Mouse (Mus musculus) hindbrain, embryonic 11.5 days (tissue): ENCODE results near the gene Dhx15. TPM values are rescaled to one million over a fixed set of nuclear protein-coding genes. Genes with fewer than 3 reads are reported as not detected.
A peak's percentile ranks its signal among the peaks of the same experiment; 100 is the strongest.
"Not testable (repeated sequence)": the region's sequence is repeated elsewhere in the genome, so short reads cannot be mapped to it uniquely, and the experiment has no call there.

Experiments
- ATAC-seq: fragments of 200-750 bp; cut with Nextera tagmentation; 2 replicates; pipeline ENCODE4 v1.8.0; 2017; ENCODE audit warnings: mild to moderate bottlenecking, moderate TSS enrichment, moderate library complexity; ENCODE audit not compliant: low FRiP score
- DNase-seq: peaks from one replicate; pipeline ENCODE4 v3.0.0-alpha.2; 2015; ENCODE audit warnings: low spot score
- H3K27ac ChIP-seq: fragments of 300-500 bp; sonication (generic); 2 replicates; pipeline ENCODE4 v1.5.1; 2014; ENCODE audit warnings: mild to moderate bottlenecking, low read depth, low read length
- H3K27me3 ChIP-seq: fragments of 300-500 bp; sonication (generic); 2 replicates; pipeline ENCODE4 v1.6.1; 2014; ENCODE audit warnings: mild to moderate bottlenecking, low read length, moderate library complexity, mixed read lengths; ENCODE audit not compliant: control insufficient read depth, insufficient read depth
- H3K36me3 ChIP-seq: fragments of 300-500 bp; sonication (generic); 2 replicates; pipeline ENCODE4 v1.6.1; 2014; ENCODE audit warnings: mild to moderate bottlenecking, low read length, moderate library complexity, mixed read lengths; ENCODE audit not compliant: control insufficient read depth, insufficient read depth
- H3K4me1 ChIP-seq: fragments of 300-500 bp; sonication (generic); replicated peaks from 2 replicates; pipeline ENCODE4 v1.6.1; 2014; ENCODE audit warnings: low read length, mixed read lengths; ENCODE audit not compliant: control insufficient read depth, insufficient read depth
- H3K4me2 ChIP-seq: fragments of 300-500 bp; sonication (generic); replicated peaks from 2 replicates; pipeline ENCODE4 v1.6.1; 2014; ENCODE audit warnings: mild to moderate bottlenecking, low read depth, low read length
- H3K4me3 ChIP-seq: fragments of 300-500 bp; sonication (generic); 2 replicates; pipeline ENCODE4 v1.5.1; 2014; ENCODE audit warnings: low read depth, low read length
- H3K9ac ChIP-seq: fragments of 300-500 bp; sonication (generic); 2 replicates; pipeline ENCODE4 v1.6.1; 2014; ENCODE audit warnings: low read depth, low read length
- H3K9me3 ChIP-seq: fragments of 300-500 bp; sonication (generic); 2 replicates; pipeline ENCODE4 v1.6.1; 2016; ENCODE audit warnings: low read length; ENCODE audit not compliant: control insufficient read depth
- WGBS: fragments of 180-500 bp; shearing (Covaris S2); extraction: QIAGEN DNeasy Blood & Tissue Kit; methylation state at CpG from one replicate; pipeline ENCODE4 v1.1.7; 2014; 5-methylcytosine and 5-hydroxymethylcytosine counted together
- polyA plus RNA-seq: library from polyadenylated mRNA; unstranded; fragments of >200 nt; fragmentation: Nextera tagmentation; extraction: Ambion mirVana; gene quantifications from 2 replicates; pipeline ENCODE4 v1.2.1, GENCODE M21; 2014

The Dhx15 gene
- polyA plus RNA-seq: 103 TPM in 2 replicates

DNA sequence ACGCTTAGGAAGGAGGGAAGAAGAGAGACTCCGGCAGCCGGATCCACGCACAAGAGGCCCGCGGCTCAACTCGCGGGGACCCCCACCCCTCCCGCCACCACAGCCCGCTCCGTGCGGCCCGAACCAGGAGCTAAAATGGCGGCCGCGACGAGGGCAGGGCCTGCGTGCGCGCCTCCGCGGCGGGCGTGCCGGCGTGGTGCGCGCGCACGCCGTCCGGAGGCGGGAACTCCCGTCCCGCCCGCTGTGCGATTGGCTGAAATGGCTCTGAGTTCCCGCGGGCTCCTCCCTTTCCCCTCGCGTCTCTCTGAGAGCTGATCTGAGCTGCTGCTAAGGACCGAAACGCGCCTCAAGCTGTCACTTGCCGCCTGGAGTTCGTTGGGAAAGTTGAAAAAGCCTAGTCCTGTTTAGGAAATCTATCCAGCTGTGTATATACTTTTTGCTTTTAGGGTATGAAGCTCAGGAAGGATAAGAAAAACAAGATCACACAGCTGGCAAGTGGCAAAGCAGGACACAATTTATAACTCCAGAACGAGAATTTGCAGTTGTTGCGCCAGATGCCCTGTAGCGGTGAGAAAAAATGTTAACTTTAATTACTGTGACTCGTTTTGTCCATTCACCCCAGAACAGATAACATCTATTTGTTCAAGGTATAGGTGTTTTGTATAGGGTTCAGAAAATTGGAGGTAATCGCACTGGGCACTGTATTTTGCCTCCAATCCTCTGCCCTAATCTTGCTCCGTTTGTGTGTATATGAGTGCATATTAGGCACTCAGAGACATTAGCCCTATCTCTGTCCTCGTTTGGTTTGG, at the start of gene Dhx15:
Dhx15 (minus strand) TSS at position 144 of the 809 bp plus-strand sequence.
- 2% methylated on average over 41 of the region's 53 CpGs for WGBS

GRCm38 (mm10) chr5:52238877-52239276, 48.6 kb upstream of the Dhx15 start:
- ATAC-seq (no peak), DNase-seq (no peak)
- Histone ChIP-seq H3K27ac (no peak overlapping the region), H3K27me3 (no peaks in the 10 kb centered on the region), H3K9ac (no peak overlapping the region), H3K4me1 (no peaks in the 10 kb centered on the region), H3K4me2 (no peak overlapping the region), H3K9me3 (no peaks in the 10 kb centered on the region), H3K36me3 (no peaks in the 10 kb centered on the region), H3K4me3 (no peak overlapping the region)
- WGBS: 92% methylated on average over 5 of the region's 5 CpGs

More for the DNA sequence above, at the start of gene Dhx15:
- peak within 1 kb of the TSS; percentile 84 for H3K27ac ChIP-seq
- peaks cover 3% of the 10 kb centered on the region; the same call in 1 of the 2 replicates for H3K4me1 ChIP-seq
- H3K9ac ChIP-seq: peak within 1 kb of the TSS; percentile 97
- H3K4me3 ChIP-seq: peak within 1 kb of the TSS; percentile 96
- DNase-seq: peak; percentile 98
- H3K27me3 ChIP-seq: no peaks in the 10 kb centered on the region
- peak within 1 kb of the TSS; percentile 68 for H3K4me2 ChIP-seq
- ATAC-seq: peak; percentile 97
- no peaks in the 10 kb centered on the region for H3K36me3 ChIP-seq
- no peaks in the 10 kb centered on the region for H3K9me3 ChIP-seq

DNA sequence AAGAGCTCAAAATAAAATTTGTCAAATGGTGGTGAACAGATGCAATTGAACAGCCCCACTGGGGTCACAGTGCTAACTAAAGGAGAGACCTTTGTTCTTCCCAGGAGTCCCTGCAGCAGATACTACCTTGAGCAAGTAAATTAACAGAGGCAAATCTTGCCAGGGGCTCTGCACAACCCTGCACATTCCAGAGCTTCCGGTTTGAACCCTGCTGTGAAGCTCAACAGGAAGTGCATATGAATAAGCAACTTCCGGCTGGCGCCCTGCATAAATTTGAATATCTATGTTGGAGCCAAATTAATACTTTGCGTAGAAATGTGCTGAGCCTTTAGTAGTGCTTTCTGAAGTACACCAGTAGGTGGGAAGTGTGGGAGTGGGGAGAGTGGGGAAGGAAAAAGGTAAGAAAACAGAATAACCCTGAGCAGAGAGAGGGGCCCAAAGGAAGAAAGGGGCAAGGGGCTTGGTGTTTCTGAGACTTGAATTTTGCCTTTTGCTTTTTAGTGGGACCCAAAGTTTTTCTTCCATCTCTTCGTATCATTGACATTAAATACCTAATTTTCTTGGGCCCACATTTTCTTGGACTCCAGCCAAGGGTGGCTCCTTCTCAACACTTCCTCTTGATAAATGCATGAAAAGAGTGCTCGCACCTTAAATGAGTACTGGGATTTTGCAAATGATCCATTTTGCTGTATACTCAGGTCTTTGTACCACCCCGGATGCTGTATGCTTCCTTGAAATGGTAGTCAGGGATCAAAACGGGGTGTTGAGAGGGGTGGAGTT, 47.8 kb upstream of the Dhx15 start:
- Histone ChIP-seq H3K4me1 (no peaks in the 10 kb centered on the region), H3K36me3 (no peaks in the 10 kb centered on the region), H3K9me3 (no peaks in the 10 kb centered on the region), H3K27ac (no peak overlapping the region), H3K4me2 (no peak overlapping the region), H3K27me3 (no peaks in the 10 kb centered on the region), H3K9ac (no peak overlapping the region), H3K4me3 (no peak overlapping the region)
- ATAC-seq (no peak), DNase-seq (no peak)
- 79% methylated on average over 8 of the region's 8 CpGs for WGBS

- H3K27ac ChIP-seq, ATAC-seq, DNase-seq, H3K36me3 ChIP-seq, H3K4me1 ChIP-seq, H3K9me3 ChIP-seq, H3K4me2 ChIP-seq, H3K27me3 ChIP-seq, H3K9ac ChIP-seq, H3K4me3 ChIP-seq: not testable (repeated sequence)
- 90% methylated on average over 5 of the region's 6 CpGs for WGBS
Measured at GRCm38 (mm10) chr5:52236585-52236984, 46.3 kb upstream of the Dhx15 start.

- WGBS: 51% methylated on average over 7 of the region's 7 CpGs
- no peak for ATAC-seq
- Histone ChIP-seq H3K4me1 (no peaks in the 10 kb centered on the region), H3K27ac (no peak overlapping the region), H3K36me3 (no peaks in the 10 kb centered on the region), H3K9me3 (no peaks in the 10 kb centered on the region), H3K9ac (no peak overlapping the region), H3K4me2 (no peak overlapping the region), H3K4me3 (no peak overlapping the region), H3K27me3 (no peaks in the 10 kb centered on the region)
- DNase-seq: no peak
Measured at GRCm38 (mm10) chr5:52234570-52234969, 44.3 kb upstream of the Dhx15 start.

- Histone ChIP-seq H3K36me3 (no peaks in the 10 kb centered on the region), H3K4me2 (no peak overlapping the region), H3K9me3 (no peaks in the 10 kb centered on the region), H3K4me1 (no peaks in the 10 kb centered on the region), H3K27me3 (no peaks in the 10 kb centered on the region), H3K4me3 (no peak overlapping the region), H3K9ac (no peak overlapping the region), H3K27ac (no peak overlapping the region)
- DNase-seq (no peak), ATAC-seq (no peak)
- WGBS: 83% methylated on average over 2 of the region's 2 CpGs
Measured at GRCm38 (mm10) chr5:52233891-52234290, 43.6 kb upstream of the Dhx15 start.

DNA sequence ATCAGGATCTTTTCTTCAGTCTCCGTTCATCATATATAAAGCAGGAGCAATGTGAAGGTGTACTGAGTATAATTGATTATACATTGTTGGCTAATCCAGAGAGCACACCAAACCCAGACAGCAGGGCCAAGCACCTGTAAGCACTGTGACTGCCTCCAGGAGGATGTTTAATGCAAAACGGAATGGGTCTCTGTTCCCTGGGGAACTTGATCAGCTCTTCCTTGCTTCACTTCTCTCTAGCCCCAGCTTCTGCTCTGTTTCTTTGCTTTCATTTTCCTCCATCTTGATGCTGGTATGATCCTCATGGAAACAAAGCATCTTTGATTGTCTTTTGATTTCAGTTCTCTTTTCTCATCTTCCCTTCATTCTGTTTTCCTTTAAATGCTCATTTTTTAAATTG, 42.3 kb upstream of the Dhx15 start:
- DNase-seq: no peak
- 62% methylated on average over 2 of the region's 2 CpGs for WGBS
- no peaks in the 10 kb centered on the region for H3K27me3 ChIP-seq
- no peaks in the 10 kb centered on the region for H3K9me3 ChIP-seq
- no peak overlapping the region for H3K9ac ChIP-seq
- no peaks in the 10 kb centered on the region for H3K36me3 ChIP-seq
- H3K4me2 ChIP-seq: no peak overlapping the region
- no peak overlapping the region for H3K27ac ChIP-seq
- no peak overlapping the region for H3K4me3 ChIP-seq
- ATAC-seq: no peak
- H3K4me1 ChIP-seq: no peaks in the 10 kb centered on the region

- Histone ChIP-seq H3K4me2 (no peak overlapping the region), H3K4me1 (no peaks in the 10 kb centered on the region), H3K27ac (no peak overlapping the region), H3K27me3 (no peaks in the 10 kb centered on the region), H3K9me3 (no peaks in the 10 kb centered on the region), H3K9ac (no peak overlapping the region), H3K36me3 (no peaks in the 10 kb centered on the region), H3K4me3 (no peak overlapping the region)
- DNase-seq (no peak), ATAC-seq (no peak)
- 61% methylated on average over 2 of the region's 2 CpGs for WGBS
Measured at GRCm38 (mm10) chr5:52232199-52232598, 41.9 kb upstream of the Dhx15 start.
